Mouse (Mus musculus) hindbrain, embryonic 16.5 days (tissue): ENCODE data around the gene Nhsl2. TPM values are rescaled to one million over a fixed set of nuclear protein-coding genes. Genes with fewer than 3 reads are reported as not detected.

Experiments used
- ATAC-seq: fragments of 200-750 bp; cut with Nextera tagmentation; 2 replicates; pipeline ENCODE4 v1.8.0; 2017; ENCODE audit warnings: moderate TSS enrichment, moderate library complexity
- H3K27ac ChIP-seq: fragments of 300-500 bp; sonication (generic); 2 replicates; pipeline ENCODE4 v1.5.1; 2014; ENCODE audit warnings: low read depth, mild to moderate bottlenecking, control low read depth, low read length, moderate library complexity
- H3K27me3 ChIP-seq: fragments of 300-500 bp; sonication (generic); replicated peaks from 2 replicates; pipeline ENCODE4 v1.6.1; 2014; ENCODE audit warnings: low read length; ENCODE audit not compliant: control insufficient read depth, insufficient read depth
- H3K36me3 ChIP-seq: fragments of 300-500 bp; sonication (generic); 2 replicates; pipeline ENCODE4 v1.6.1; 2014; ENCODE audit warnings: mild to moderate bottlenecking, low read length, moderate library complexity, mixed read lengths; ENCODE audit not compliant: control insufficient read depth, insufficient read depth
- H3K4me1 ChIP-seq: fragments of 300-500 bp; sonication (generic); 2 replicates; pipeline ENCODE4 v1.6.1; 2014; ENCODE audit warnings: low read depth, low read length; ENCODE audit not compliant: control insufficient read depth, insufficient read depth
- H3K4me2 ChIP-seq: fragments of 300-500 bp; sonication (generic); 2 replicates; pipeline ENCODE4 v1.6.1; 2014; ENCODE audit warnings: mild to moderate bottlenecking, low read length, control low read depth, moderate library complexity
- H3K4me3 ChIP-seq: fragments of 300-500 bp; sonication (generic); 2 replicates; pipeline ENCODE4 v1.5.1; 2014; ENCODE audit warnings: mild to moderate bottlenecking, low read length, control low read depth, moderate library complexity
- H3K9ac ChIP-seq: fragments of 300-500 bp; sonication (generic); 2 replicates; pipeline ENCODE4 v1.6.1; 2014; ENCODE audit warnings: low read depth, mild to moderate bottlenecking, control low read depth, low read length, moderate library complexity
- H3K9me3 ChIP-seq: fragments of 300-500 bp; sonication (generic); 2 replicates; pipeline ENCODE4 v1.6.1; 2014; ENCODE audit warnings: mild to moderate bottlenecking, low read length, moderate library complexity; ENCODE audit not compliant: control insufficient read depth
- WGBS: fragments of 180-500 bp; shearing (Covaris S2); extraction: QIAGEN DNeasy Blood & Tissue Kit; methylation state at CpG from one replicate; pipeline ENCODE4 v1.1.7; 2014; 5-methylcytosine and 5-hydroxymethylcytosine counted together
- microRNA-seq: library from miRNA; unstranded; fragments of <30 nt; microRNA quantifications from one replicate; pipeline ENCODE4, GENCODE M21; 2017
- polyA plus RNA-seq: library from polyadenylated mRNA; unstranded; fragments of >200 nt; fragmentation: Nextera tagmentation; extraction: Ambion mirVana; gene quantifications from 2 replicates; pipeline ENCODE4 v1.2.1, GENCODE M21; 2015

Gene Nhsl2
- polyA plus RNA-seq, 1 experiment from 2014 or later, result 7.6 TPM

DNA sequence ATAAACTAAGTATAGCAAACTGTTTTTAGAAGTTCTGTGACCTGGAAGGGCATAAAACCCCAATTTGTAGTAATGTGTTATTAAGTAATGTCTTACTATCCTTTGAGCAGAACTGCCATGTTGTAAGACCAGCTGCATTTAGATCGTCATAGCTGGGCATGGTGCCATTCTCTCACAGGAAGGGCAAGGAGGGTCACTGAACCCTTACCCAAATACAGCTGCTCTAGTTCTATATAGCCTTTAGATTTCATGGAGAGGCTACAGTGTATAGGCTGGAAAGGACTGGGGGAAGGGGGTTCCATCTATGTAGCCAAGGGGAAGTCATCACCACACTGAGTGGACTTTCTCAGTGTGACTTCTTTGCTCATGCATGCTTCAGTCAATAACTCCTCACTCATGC lies 292.0 kb downstream of the Nhsl2 start:
- Histone ChIP-seq H3K9me3 (no peaks in the 10 kb centered on the region), H3K9ac (no peak overlapping the region), H3K27ac (no peak overlapping the region), H3K27me3 (no peaks in the 10 kb centered on the region; the same call in 1 of the 2 replicates), H3K4me2 (no peak overlapping the region), H3K4me3 (no peak overlapping the region), H3K4me1 (no peaks in the 10 kb centered on the region), H3K36me3 (no peaks in the 10 kb centered on the region)
- 89% methylated on average over 1 of the region's 1 CpGs for WGBS
- ATAC-seq, result no peak

Small RNAs within 50 kb of the gene (microRNA-seq; reads per million reads assigned to microRNA genes)
- gene Gm27843, result not detected

Other genes starting within 250 kb of the Nhsl2 start
- 157 and 186 TPM in 2 replicates for gene Ogt, start 209.3 kb upstream of the Nhsl2 start, polyA plus RNA-seq
- 0.09 and 0.37 TPM in 2 replicates for gene Cxcr3, start 115.1 kb upstream of the Nhsl2 start, polyA plus RNA-seq
- 0.25 TPM in 1 of 2 replicates, not detected in the other for gene Gm4779, start 55.0 kb upstream of the Nhsl2 start, polyA plus RNA-seq
- 0.11 TPM in 1 of 2 replicates, not detected in the other for gene 8030474K03Rik, start 54.7 kb upstream of the Nhsl2 start, polyA plus RNA-seq
- gene Rtl5, start 221.9 kb downstream of the Nhsl2 start, polyA plus RNA-seq, result 5.6 and 6.2 TPM in 2 replicates